Mouse (Mus musculus) thymus, adult 2 months (tissue): ENCODE measurements at regions not wholly inside any gene's neighbourhood (a gene's known extent, or its start where the extent isn't known, plus 50 kb on each side); places are given as distances from the start of the nearest gene placed in this dataset.

Experiments
- DNase-seq: peaks from one replicate; pipeline ENCODE4 v3.0.0; 2021
- H3K27ac ChIP-seq: fragments of 200-500 bp; 2 replicates; pipeline ENCODE4 v1.5.1; 2012; ENCODE audit warnings: low read length, control low read depth; ENCODE audit not compliant: control insufficient read depth, insufficient read depth
- H3K27me3 ChIP-seq: fragments of 200-500 bp; 2 replicates; pipeline ENCODE4 v1.6.1; 2012; ENCODE audit warnings: mild to moderate bottlenecking, low read length, moderate library complexity, mixed read lengths; ENCODE audit not compliant: control insufficient read depth, insufficient read depth
- H3K36me3 ChIP-seq: fragments of 200-500 bp; 2 replicates; pipeline ENCODE4 v1.6.1; 2012; ENCODE audit warnings: mild to moderate bottlenecking, low read length, moderate library complexity; ENCODE audit not compliant: control insufficient read depth, insufficient read depth
- H3K4me1 ChIP-seq: fragments of 200-500 bp; replicated peaks from 2 replicates; pipeline ENCODE4 v1.6.1; 2012; ENCODE audit warnings: low read length; ENCODE audit not compliant: control insufficient read depth, insufficient read depth
- H3K4me3 ChIP-seq: fragments of 200-500 bp; 2 replicates; pipeline ENCODE4 v1.5.1; 2012; ENCODE audit warnings: mild to moderate bottlenecking, low read length, control low read depth, moderate library complexity; ENCODE audit not compliant: control insufficient read depth, insufficient read depth
- CTCF ChIP-seq: fragments of 200-500 bp; IDR thresholded peaks from 2 replicates; pipeline ENCODE4 v1.5.1; 2012; ENCODE audit warnings: mild to moderate bottlenecking, control low read depth, low read length, moderate library complexity, borderline replicate concordance; ENCODE audit not compliant: control insufficient read depth, poor library complexity, insufficient read depth; ENCODE audit errors: extremely low read depth
- POLR2A ChIP-seq: fragments of 200-500 bp; IDR thresholded peaks from 2 replicates; pipeline ENCODE4 v1.6.1; 2012; ENCODE audit warnings: mild to moderate bottlenecking, low read length, control low read depth, moderate library complexity; ENCODE audit not compliant: control insufficient read depth, poor library complexity, insufficient read depth; ENCODE audit errors: extremely low read depth
- WGBS: fragments of 180-500 bp; shearing (Covaris S2); methylation state at CpG from one replicate; pipeline ENCODE4 v1.1.7; 2018; 5-methylcytosine and 5-hydroxymethylcytosine counted together

GRCm38 (mm10) chr12:117451441-117451840, 64.8 kb upstream of the Rapgef5 start:
- DNase-seq, result peak; percentile 42
- no peak overlapping the region for H3K27ac ChIP-seq
- H3K27me3 ChIP-seq, result no peaks in the 10 kb centered on the region
- TF ChIP-seq CTCF, result no peak
- TF ChIP-seq POLR2A, result no peak
- peaks cover 10% of the 10 kb centered on the region for H3K4me1 ChIP-seq
- 80% methylated on average over 4 of the region's 4 CpGs for WGBS
- no peaks in the 10 kb centered on the region for H3K36me3 ChIP-seq
- H3K4me3 ChIP-seq, result no peak overlapping the region

- Histone ChIP-seq H3K27me3 (no peaks in the 10 kb centered on the region), H3K27ac (no peak overlapping the region), H3K36me3 (no peaks in the 10 kb centered on the region), H3K4me1 (no peaks in the 10 kb centered on the region), H3K4me3 (no peak overlapping the region)
- TF ChIP-seq POLR2A, result no peak
- TF ChIP-seq CTCF, result no peak
- no peak for DNase-seq
- WGBS, result 89% methylated on average over 7 of the region's 7 CpGs
Measured at GRCm38 (mm10) chr12:117455800-117456199, 60.5 kb upstream of the Rapgef5 start.

GRCm38 (mm10) chr12:117458132-117459070, 57.9 kb upstream of the Rapgef5 start:
- H3K27ac ChIP-seq, result no peak overlapping the region
- DNase-seq, result no peak
- WGBS, result 36% methylated on average over 9 of the region's 9 CpGs
- no peak overlapping the region for H3K4me3 ChIP-seq
- H3K36me3 ChIP-seq, result no peaks in the 10 kb centered on the region
- no peaks in the 10 kb centered on the region for H3K4me1 ChIP-seq
- TF ChIP-seq POLR2A, result no peak
- TF ChIP-seq CTCF, result no peak
- no peaks in the 10 kb centered on the region for H3K27me3 ChIP-seq

GRCm38 (mm10) chr12:117459541-117459940, 56.7 kb upstream of the Rapgef5 start:
- Histone ChIP-seq H3K4me1 (no peaks in the 10 kb centered on the region), H3K4me3 (no peak overlapping the region), H3K27me3 (no peaks in the 10 kb centered on the region), H3K36me3 (no peaks in the 10 kb centered on the region), H3K27ac (no peak overlapping the region)
- no peak for DNase-seq
- TF ChIP-seq POLR2A (no peak), CTCF (no peak)
- WGBS, result 95% methylated on average over 4 of the region's 4 CpGs

- H3K27me3 ChIP-seq, result no peaks in the 10 kb centered on the region
- H3K36me3 ChIP-seq, result no peaks in the 10 kb centered on the region
- H3K27ac ChIP-seq, result no peak overlapping the region
- no peaks in the 10 kb centered on the region for H3K4me1 ChIP-seq
- TF ChIP-seq POLR2A (no peak), CTCF (no peak)
- no peak for DNase-seq
- no peak overlapping the region for H3K4me3 ChIP-seq
- 96% methylated on average over 3 of the region's 3 CpGs for WGBS
Measured at GRCm38 (mm10) chr12:117465206-117465605, 51.1 kb upstream of the Rapgef5 start.

GRCm38 (mm10) chr12:117465998-117466397, 50.3 kb upstream of the Rapgef5 start:
- Histone ChIP-seq H3K4me3 (no peak overlapping the region), H3K4me1 (no peaks in the 10 kb centered on the region), H3K27ac (no peak overlapping the region), H3K36me3 (no peaks in the 10 kb centered on the region), H3K27me3 (no peaks in the 10 kb centered on the region)
- DNase-seq, result no peak
- 39% methylated on average over 7 of the region's 7 CpGs for WGBS
- TF ChIP-seq POLR2A, result no peak
- no peak for TF ChIP-seq CTCF
